Mouse (Mus musculus) large intestine, adult 2 months (tissue): ENCODE results near the gene Tmem17. TPM values are rescaled to one million over a fixed set of nuclear protein-coding genes. Genes with fewer than 3 reads are reported as not detected.

Experiments
- DNase-seq: peaks from one replicate; pipeline ENCODE4 v3.0.0-alpha.2; 2012; ENCODE audit warnings: low read depth, low spot score
- WGBS: fragments of 180-500 bp; shearing (Covaris S2); methylation state at CpG from one replicate; pipeline ENCODE4 v1.1.7; 2018; 5-methylcytosine and 5-hydroxymethylcytosine counted together
- polyA plus RNA-seq: library from polyadenylated mRNA; depleted of rRNA; stranded (reverse); fragments of >200 nt; gene quantifications from 2 replicates; pipeline ENCODE4 v1.2.3, GENCODE M21; 2012; rRNA removed

Gene Tmem17
- polyA plus RNA-seq, 1 experiment, result 1.6 TPM

GRCm38 (mm10) chr11:22563706-22564105 is 51.8 kb downstream of the Tmem17 start:
- WGBS, result 68% methylated on average over 3 of the region's 3 CpGs
- DNase-seq, result no peak

GRCm38 (mm10) chr11:22564676-22565075 is 52.8 kb downstream of the Tmem17 start:
- WGBS, result 88% methylated on average over 3 of the region's 3 CpGs
- no peak for DNase-seq

Other genes starting within 250 kb of the Tmem17 start
- gene Ehbp1, start 169.8 kb upstream of the Tmem17 start, polyA plus RNA-seq, result 0.82 and 1.6 TPM in 2 replicates